Mouse (Mus musculus): ENCODE results near the gene Myt1l. TPM values are rescaled to one million over a fixed set of nuclear protein-coding genes. Genes with fewer than 3 reads are reported as not detected.

Myt1l gene
- 0.01 TPM in 1 of 2 replicates, not detected in the other for polyA plus RNA-seq (2012; rRNA removed)

GRCm38 (mm10) chr12:29528031-29528771 lies at the start of gene Myt1l:
Gene Myt1l, plus strand, starts transcription at chr12:29528384.

GRCm38 (mm10) chr12:29937308-29937707 lies 409.1 kb downstream of the Myt1l start, which contains the start of gene Pxdn:
Gene Pxdn, plus strand, starts transcription at chr12:29937608.

